Mouse (Mus musculus) neural tube, embryonic 11.5 days (tissue): ENCODE data around the gene Homer1. TPM values are rescaled to one million over a fixed set of nuclear protein-coding genes. Genes with fewer than 3 reads are reported as not detected.

Source experiments
- ATAC-seq: fragments of 200-750 bp; cut with Nextera tagmentation; 2 replicates; pipeline ENCODE4 v1.8.0; 2017; ENCODE audit warnings: moderate number of reproducible peaks, mild to moderate bottlenecking, moderate TSS enrichment, moderate library complexity; ENCODE audit not compliant: insufficient read depth, low FRiP score, low TSS enrichment
- DNase-seq: peaks from one replicate; pipeline ENCODE4 v3.0.0-alpha.2; 2015; ENCODE audit warnings: low spot score
- H3K27ac ChIP-seq: fragments of 300-500 bp; sonication (generic); 2 replicates; pipeline ENCODE4 v1.5.1; 2014; ENCODE audit warnings: low read depth, mild to moderate bottlenecking, low read length
- H3K27me3 ChIP-seq: fragments of 300-500 bp; sonication (generic); 2 replicates; pipeline ENCODE4 v1.6.1; 2014; ENCODE audit warnings: mild to moderate bottlenecking, low read length, mixed read lengths; ENCODE audit not compliant: control insufficient read depth, insufficient read depth
- H3K36me3 ChIP-seq: fragments of 300-500 bp; sonication (generic); 2 replicates; pipeline ENCODE4 v1.6.1; 2014; ENCODE audit warnings: mild to moderate bottlenecking, low read length, moderate library complexity, mixed read lengths; ENCODE audit not compliant: control insufficient read depth, insufficient read depth
- H3K4me1 ChIP-seq: fragments of 300-500 bp; sonication (generic); 2 replicates; pipeline ENCODE4 v1.6.1; 2014; ENCODE audit warnings: low read length, mixed read lengths; ENCODE audit not compliant: control insufficient read depth, insufficient read depth
- H3K4me2 ChIP-seq: fragments of 300-500 bp; sonication (generic); 2 replicates; pipeline ENCODE4 v1.6.1; 2014; ENCODE audit warnings: low read depth, mild to moderate bottlenecking, moderate library complexity
- H3K4me3 ChIP-seq: fragments of 300-500 bp; sonication (generic); 2 replicates; pipeline ENCODE4 v1.5.1; 2014; ENCODE audit warnings: low read depth, low read length
- H3K9ac ChIP-seq: fragments of 300-500 bp; sonication (generic); 2 replicates; pipeline ENCODE4 v1.6.1; 2014; ENCODE audit warnings: mild to moderate bottlenecking, low read length
- H3K9me3 ChIP-seq: fragments of 300-500 bp; sonication (generic); 2 replicates; pipeline ENCODE4 v1.6.1; 2016; ENCODE audit warnings: low read length; ENCODE audit not compliant: control insufficient read depth
- WGBS: fragments of 180-500 bp; shearing (Covaris S2); extraction: QIAGEN DNeasy Blood & Tissue Kit; methylation state at CpG from one replicate; pipeline ENCODE4 v1.1.7; 2014; 5-methylcytosine and 5-hydroxymethylcytosine counted together
- polyA plus RNA-seq: library from polyadenylated mRNA; unstranded; fragments of >200 nt; fragmentation: Nextera tagmentation; extraction: Ambion mirVana; gene quantifications from 2 replicates; pipeline ENCODE4 v1.2.1, GENCODE M21; 2014

The Homer1 gene
- polyA plus RNA-seq, 1 experiment from 2014 or later = 14.0 TPM

DNA sequence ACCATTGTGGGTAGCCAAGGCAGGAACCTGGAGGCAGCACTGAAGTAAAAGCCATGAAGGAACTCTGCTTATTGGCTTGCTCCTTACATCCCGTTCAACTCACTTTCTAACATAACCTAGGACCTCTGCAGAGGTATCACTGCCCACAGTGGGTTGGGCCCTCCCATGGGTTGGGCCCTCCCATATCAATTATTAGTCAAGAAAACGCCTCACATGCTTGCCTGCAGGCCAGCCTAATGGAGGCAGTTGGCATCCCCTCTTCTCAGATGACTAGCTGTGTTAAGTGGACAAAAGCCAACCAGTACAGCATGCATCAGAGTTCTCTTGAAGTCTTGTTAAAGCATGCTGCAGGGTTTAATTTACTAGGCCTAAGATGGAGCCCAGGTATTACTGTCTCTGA is 52.6 kb downstream of the Homer1 start:
- H3K4me1 ChIP-seq = no peaks in the 10 kb centered on the region
- H3K4me3 ChIP-seq = no peak overlapping the region
- DNase-seq (no peak), ATAC-seq (no peak)
- 76% methylated on average over 2 of the region's 2 CpGs for WGBS
- H3K9ac ChIP-seq = no peak overlapping the region
- H3K27me3 ChIP-seq = no peaks in the 10 kb centered on the region
- no peak overlapping the region for H3K27ac ChIP-seq
- H3K9me3 ChIP-seq = no peaks in the 10 kb centered on the region
- H3K36me3 ChIP-seq = no peaks in the 10 kb centered on the region
- H3K4me2 ChIP-seq = no peak overlapping the region

DNA sequence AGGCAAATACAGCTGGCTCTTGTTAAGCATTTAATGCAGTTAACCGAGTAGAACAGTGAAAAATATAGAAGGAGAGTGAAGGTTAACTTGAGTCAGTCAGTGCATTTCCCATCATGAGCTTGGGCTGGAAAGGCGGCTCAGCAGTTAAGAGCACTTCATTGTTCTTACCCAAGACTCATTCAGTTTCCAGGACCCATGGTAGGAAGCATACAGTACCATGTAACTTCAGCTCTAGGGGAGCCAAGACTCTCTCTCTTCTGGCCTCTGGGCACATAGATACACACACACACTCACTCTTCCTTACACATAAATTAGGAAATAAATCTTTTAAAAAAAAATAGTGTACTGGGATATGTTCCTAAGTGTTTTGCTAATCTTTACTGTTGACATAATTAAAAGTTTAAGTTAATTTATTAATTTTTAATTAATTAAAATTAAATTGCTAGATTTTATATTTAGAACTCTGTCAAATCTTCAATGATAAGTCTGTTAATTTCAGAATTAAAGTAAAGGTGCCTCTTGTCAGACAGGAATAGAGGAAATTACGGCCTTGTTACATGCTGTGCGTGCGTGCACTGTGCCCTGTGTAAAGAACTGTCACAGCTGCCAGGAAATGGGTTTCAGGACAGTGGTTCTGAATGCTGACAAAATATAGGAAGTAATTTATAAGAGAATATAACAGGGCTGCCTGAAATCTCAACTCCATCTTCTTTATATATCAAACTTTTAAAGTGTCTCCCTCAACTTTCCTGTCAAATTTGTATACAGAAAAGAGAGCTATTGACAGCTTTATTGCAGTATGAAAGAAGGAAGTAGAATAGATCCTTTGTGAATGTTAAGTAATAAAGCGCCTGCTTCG is 55.2 kb downstream of the Homer1 start:
- Histone ChIP-seq H3K4me2 (no peak overlapping the region), H3K27ac (no peak overlapping the region), H3K9me3 (no peaks in the 10 kb centered on the region), H3K27me3 (no peaks in the 10 kb centered on the region), H3K9ac (no peak overlapping the region), H3K4me1 (no peaks in the 10 kb centered on the region), H3K36me3 (no peaks in the 10 kb centered on the region), H3K4me3 (no peak overlapping the region)
- ATAC-seq (no peak), DNase-seq (no peak)
- WGBS = 62% methylated on average over 7 of the region's 7 CpGs

DNA sequence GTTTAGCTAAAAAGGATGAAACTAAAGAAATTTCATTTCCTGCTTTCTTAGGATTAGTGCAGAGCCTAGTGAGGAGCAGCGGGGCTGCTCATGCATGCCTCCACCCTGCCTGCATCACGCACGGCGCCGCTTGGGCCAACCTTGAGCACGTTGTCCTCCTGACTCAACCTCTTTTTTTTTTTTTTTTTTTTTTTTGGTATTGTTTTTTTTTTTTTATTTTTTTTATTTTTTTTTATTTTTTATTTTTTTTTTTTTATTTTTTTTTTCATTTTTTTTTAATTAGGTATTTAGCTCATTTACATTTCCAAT is 55.8 kb downstream of the Homer1 start:
- Histone ChIP-seq H3K9ac (no peak overlapping the region), H3K4me2 (no peak overlapping the region), H3K4me1 (no peaks in the 10 kb centered on the region), H3K4me3 (no peak overlapping the region), H3K9me3 (no peaks in the 10 kb centered on the region), H3K27ac (no peak overlapping the region), H3K27me3 (no peaks in the 10 kb centered on the region), H3K36me3 (no peaks in the 10 kb centered on the region)
- 91% methylated on average over 6 of the region's 6 CpGs for WGBS
- ATAC-seq (no peak; the same call in 1 of the 2 replicates), DNase-seq (no peak)

DNA sequence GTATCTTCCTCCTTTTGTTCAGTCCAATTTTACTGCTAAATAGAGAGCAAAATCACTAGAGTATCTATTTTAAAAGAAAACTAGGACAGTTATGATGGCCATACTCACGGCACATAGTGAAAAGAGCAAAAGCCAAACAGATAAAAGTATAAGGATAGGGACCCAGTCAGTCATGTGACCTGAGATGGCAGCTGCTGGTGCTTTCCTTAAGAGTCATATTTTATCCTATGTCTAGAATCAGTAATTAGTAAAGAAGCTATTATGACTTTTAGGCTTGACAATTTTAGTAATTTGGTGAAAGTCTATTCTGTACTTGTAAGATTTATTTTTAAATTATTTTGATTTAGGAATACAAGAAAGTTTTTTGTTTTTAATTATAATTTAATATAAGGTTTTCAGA is 59.1 kb downstream of the Homer1 start:
- 87% methylated on average over 1 of the region's 1 CpGs for WGBS
- no peaks in the 10 kb centered on the region for H3K27me3 ChIP-seq

DNA sequence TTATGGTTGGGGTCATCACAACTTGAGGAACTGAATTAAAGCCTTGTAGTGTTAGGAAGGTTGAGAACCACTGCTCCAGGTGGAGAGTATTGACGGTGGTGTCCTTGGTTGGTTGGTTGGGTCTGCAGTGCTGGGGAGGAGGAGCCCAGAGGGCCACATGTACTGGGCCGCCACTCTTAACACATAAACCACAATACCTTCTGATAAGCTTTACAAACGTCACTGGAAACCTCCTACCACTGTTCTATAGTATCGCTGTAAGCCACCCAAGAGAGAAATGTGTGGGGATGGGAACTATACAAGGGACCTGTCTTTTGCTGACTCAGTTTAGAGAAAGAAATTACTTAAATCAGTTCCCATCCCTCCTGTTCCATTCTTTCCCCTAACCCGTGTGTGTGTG is 68.1 kb downstream of the Homer1 start:
- ATAC-seq (no peak), DNase-seq (no peak)
- H3K9ac ChIP-seq = no peak overlapping the region
- no peaks in the 10 kb centered on the region for H3K36me3 ChIP-seq
- no peaks in the 10 kb centered on the region for H3K9me3 ChIP-seq
- H3K27ac ChIP-seq = no peak overlapping the region
- H3K4me3 ChIP-seq = no peak overlapping the region
- H3K4me2 ChIP-seq = no peak overlapping the region
- H3K4me1 ChIP-seq = no peaks in the 10 kb centered on the region
- no peaks in the 10 kb centered on the region for H3K27me3 ChIP-seq
- 81% methylated on average over 5 of the region's 5 CpGs for WGBS

More for the DNA sequence above, 59.1 kb downstream of the Homer1 start:
- Histone ChIP-seq H3K36me3 (no peaks in the 10 kb centered on the region), H3K9ac (no peak overlapping the region), H3K4me2 (no peak overlapping the region), H3K9me3 (no peaks in the 10 kb centered on the region), H3K27ac (no peak overlapping the region), H3K4me3 (no peak overlapping the region), H3K4me1 (no peaks in the 10 kb centered on the region)
- DNase-seq (no peak), ATAC-seq (no peak)

DNA sequence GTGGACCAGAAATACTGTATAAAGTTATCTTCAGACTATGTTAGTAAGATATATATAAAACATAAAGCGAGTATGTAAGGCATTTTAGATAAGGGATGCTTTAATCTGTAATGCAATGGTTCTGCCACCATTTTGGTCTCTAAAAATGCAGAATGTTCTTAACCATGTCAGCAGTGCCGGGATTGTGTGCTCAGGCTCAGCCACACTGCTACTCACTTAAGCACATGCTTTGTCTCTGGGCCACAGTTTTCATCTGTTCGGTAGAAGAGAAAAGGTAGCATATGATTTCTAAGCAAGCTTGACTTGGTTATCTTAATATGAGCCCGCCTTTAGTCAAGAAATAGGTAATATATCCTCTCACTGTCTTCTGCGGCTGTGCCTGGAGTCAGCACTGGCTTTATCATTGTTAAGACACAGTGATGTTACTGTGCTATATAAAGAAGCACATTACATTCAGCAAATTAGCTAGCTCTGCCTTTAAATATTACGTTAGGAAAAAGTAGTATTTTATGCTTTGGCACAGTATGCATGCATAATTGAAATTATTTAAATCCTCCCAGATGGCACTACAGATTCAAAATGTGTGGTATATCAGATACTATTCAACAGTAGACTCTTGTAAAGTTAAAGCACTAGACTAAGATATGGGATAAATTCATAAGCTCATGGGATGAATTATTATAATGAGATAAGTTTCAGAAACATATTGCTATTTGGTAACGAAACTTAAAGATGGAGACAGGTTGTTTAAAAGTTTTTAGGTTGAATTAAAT is 69.6 kb downstream of the Homer1 start:
- ATAC-seq = no peak
- WGBS = 92% methylated on average over 7 of the region's 7 CpGs
- no peaks in the 10 kb centered on the region for H3K9me3 ChIP-seq
- no peaks in the 10 kb centered on the region for H3K27me3 ChIP-seq
- DNase-seq = no peak
- no peak overlapping the region for H3K4me3 ChIP-seq
- H3K9ac ChIP-seq = no peak overlapping the region
- no peak overlapping the region for H3K4me2 ChIP-seq
- H3K4me1 ChIP-seq = no peaks in the 10 kb centered on the region
- H3K27ac ChIP-seq = no peak overlapping the region
- H3K36me3 ChIP-seq = no peaks in the 10 kb centered on the region

DNA sequence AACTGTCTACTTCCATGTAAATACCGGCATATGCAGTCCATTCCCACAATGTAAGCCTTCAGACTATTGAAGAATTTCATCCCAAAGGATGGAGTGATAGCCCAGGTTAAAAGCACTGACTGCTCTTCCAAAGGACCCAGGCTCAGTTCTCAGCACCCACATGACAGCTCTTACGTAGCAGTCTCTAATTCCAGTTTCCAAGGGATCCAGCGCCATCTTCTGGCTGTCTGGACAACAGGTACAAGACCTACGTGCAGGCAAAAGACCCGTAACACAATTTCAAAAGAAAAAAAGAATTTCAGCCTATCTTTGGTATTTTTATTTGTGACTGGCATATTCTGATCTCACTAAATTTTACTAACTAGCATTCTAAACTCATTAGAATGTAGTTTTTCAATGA is 75.0 kb downstream of the Homer1 start:
- ATAC-seq (no peak), DNase-seq (no peak)
- H3K9me3 ChIP-seq = no peaks in the 10 kb centered on the region
- no peaks in the 10 kb centered on the region for H3K27me3 ChIP-seq
- no peaks in the 10 kb centered on the region for H3K4me1 ChIP-seq
- no peak overlapping the region for H3K27ac ChIP-seq
- no peak overlapping the region for H3K4me2 ChIP-seq
- H3K9ac ChIP-seq = no peak overlapping the region
- WGBS = 92% methylated on average over 5 of the region's 5 CpGs
- no peak overlapping the region for H3K4me3 ChIP-seq
- H3K36me3 ChIP-seq = no peaks in the 10 kb centered on the region

DNA sequence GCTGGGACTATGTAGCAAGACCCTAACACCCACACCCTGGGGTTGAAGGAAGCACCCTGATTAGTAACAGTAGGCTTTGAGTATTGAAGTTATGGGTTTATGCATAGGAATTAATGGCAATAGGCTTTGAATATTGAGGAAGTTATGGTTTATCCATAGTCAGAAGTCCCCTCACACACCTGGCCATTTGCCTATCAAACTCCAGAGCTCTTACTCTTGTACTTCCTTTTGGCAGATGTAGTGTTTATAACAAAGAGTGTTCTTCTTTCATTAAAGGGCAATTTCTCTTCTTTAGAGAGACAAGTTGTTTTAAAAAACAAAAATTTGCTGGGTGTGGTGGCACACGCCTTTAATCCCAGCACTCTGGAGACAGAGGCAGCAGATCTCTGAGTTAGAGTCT is 79.1 kb downstream of the Homer1 start:
- Histone ChIP-seq H3K27me3 (no peaks in the 10 kb centered on the region), H3K9ac (no peak overlapping the region), H3K27ac (no peak overlapping the region), H3K4me2 (no peak overlapping the region), H3K36me3 (no peaks in the 10 kb centered on the region), H3K4me1 (no peaks in the 10 kb centered on the region), H3K4me3 (no peak overlapping the region), H3K9me3 (no peaks in the 10 kb centered on the region)
- ATAC-seq (no peak), DNase-seq (no peak)
- WGBS = 95% methylated on average over 1 of the region's 1 CpGs
